Mouse (Mus musculus) retina, adult 2 months (tissue): Measurements from ENCODE around the gene Ncoa1.

Experiments used
- DNase-seq: peaks from one replicate; pipeline ENCODE4 v3.0.0-alpha.2; 2012; ENCODE audit warnings: low read depth, low spot score

The Ncoa1 gene

DNA sequence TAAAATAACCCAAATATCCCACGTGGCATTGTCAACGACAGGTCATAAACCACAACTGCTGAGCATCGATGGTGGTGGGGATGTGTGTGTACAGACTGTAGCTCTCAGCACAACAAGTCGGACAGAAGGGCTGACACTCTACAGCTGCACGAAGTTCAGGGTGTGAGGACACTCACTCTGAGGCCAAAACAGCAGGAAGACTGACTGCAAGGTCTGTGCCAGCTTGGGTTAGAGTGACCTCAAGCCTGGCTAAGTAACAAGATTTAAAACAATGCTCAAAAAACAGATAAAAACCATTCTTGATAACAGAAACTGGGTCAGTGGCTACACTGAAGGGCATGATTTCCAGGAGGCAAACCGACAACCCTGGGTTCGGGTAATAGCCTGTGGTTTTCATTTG lies 246.8 kb downstream of the Ncoa1 start:
- DNase-seq = no peak

- no peak for DNase-seq
These were observed 264.1 kb downstream of the Ncoa1 start for GRCm38 (mm10) chr12:4212908-4213307.

- DNase-seq = no peak
These were observed 265.8 kb downstream of the Ncoa1 start for GRCm38 (mm10) chr12:4211174-4211573.

- no peak for DNase-seq
These were observed 267.8 kb downstream of the Ncoa1 start for GRCm38 (mm10) chr12:4209196-4209595.

- DNase-seq = no peak
These were observed 268.4 kb downstream of the Ncoa1 start for GRCm38 (mm10) chr12:4208405-4209133.

GRCm38 (mm10) chr12:4206106-4206505 lies 270.9 kb downstream of the Ncoa1 start:
- no peak for DNase-seq

- no peak for DNase-seq
These were observed 274.8 kb downstream of the Ncoa1 start for GRCm38 (mm10) chr12:4202206-4202605.

DNA sequence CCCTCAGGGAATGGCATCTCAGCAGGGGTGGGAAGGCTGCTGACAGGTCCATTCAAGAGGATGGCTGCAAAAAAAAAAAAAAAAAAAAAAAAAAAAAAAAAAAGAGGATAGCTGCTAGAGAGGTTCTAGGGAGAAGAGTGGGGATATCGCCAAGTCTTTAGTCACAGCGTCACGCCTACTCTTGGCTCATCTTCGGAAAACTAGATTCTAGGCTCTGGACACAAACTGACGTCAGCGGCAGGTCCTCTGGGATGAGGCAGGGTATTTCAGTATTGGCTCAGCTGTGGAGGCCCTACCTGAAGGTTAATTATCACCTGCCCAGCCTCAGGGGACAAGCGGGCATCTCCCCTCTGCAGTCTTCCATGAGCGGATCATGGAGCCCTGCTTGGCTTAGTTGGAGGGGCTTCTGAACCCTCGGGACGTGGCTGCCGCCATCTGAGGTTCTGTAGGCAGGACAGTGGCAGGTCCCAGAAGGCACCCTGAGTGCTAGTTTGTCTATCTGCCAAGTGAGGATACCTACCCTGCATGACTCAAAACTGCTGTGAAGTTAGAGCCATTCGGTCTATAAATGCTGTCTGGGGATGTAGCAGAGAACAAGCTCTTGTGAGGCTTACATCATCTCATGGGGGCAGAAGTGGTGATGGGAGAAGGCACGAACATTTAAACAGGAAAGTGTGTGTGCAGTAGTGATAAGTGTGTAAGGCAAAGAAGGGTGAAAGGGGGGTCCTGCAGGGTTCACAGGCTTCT lies 275.4 kb downstream of the Ncoa1 start:
- DNase-seq = no peak

DNA sequence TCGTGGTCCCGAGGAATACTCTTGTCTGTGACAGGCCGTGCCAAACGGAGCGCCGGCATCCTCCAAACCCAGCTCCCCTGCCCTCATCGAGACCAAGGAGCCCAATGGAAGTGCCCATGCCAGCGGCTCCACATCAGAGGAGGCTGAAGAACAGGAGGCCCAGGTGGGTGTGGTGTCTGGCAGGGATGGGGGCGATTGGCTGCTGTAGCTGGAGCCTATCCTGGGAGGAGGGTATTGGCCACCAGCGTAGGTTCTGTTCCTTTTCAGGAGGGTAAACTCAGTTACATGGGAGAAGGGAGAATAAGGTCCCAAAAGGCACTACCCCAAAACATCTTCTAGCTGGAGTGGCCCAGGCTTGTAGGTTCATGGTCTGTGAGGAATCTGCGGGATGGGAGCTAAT lies 277.7 kb downstream of the Ncoa1 start:
- DNase-seq = no peak

DNA sequence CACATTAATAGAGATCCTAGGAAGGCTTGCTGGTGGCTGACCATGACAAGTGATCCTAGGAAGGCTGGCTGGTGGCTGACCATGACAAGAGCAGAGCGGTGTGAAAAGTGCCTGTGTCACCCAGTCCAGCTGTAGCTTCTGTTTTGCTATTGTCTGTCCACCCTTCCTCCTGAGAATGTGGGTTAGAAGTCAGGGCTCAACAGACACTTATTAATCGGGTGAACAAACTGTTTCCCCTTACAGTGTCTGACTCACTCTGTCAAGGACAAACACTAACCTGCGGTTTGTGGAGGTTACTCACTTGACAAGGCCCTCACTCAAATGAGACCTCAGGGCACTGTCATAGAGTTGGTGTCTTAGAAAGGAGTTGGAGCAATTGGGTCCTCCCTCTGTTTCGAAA lies 278.3 kb downstream of the Ncoa1 start:
- no peak for DNase-seq
